Comparison of ENCODE assay signal across 8 mouse cellular contexts in the genomic region with DNA sequence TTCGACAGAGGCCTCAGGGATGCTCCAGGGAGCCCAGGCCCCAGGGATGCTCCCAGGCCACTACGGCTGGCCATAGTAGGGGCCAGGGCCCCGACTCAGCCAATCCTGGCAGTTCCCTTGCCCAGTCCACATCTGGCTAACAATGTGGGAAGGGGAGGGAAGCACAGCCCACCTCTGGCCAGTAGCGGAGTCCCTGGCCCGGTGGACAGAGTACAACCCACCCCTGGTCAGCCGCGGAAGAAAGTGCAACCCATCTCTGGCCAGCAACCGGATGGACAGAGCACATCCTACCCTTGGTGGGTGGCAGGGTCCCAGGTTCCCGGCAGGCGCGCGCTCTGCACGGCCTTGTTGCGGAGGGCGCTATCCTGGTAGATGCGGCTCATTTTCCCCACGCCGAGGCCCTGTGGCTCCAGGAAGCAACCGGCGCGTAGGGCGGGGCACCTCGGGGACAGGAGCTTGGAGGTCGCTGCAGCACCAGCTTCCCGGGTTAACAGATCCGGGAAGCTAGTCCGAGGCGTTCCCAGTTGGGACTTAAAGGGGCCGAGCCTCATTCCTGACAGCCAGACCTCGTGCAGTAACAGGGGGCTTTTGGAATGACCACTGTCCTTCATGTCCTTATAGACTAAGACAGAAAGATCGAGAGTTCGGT. TPM values are rescaled to one million over a fixed set of nuclear protein-coding genes. Genes with fewer than 3 reads are reported as not detected.
A peak's percentile ranks its signal among the peaks of the same experiment; 100 is the strongest.
DNase-seq lines count a peak whose midpoint lies in the region; ATAC-seq and TF ChIP-seq lines count a peak whose summit lies in the region.

A gene (minus strand): TSS at position 498 of the 649 bp plus-strand sequence.

- no peaks in the 10 kb centered on the region for H3K9me3 ChIP-seq in lung, embryonic 14.5 days (ENCODE audit: low read depth, low read length)

- TF ChIP-seq CTCF in lung, embryonic 14.5 days (IDR thresholded peaks at IDR 0.05; ENCODE audit: low read depth) = peak; percentile 3; the same call in 1 of the 2 replicates

- peak; percentile 29 to 42; a peak in 3 of 4 replicates for ATAC-seq in hematopoietic stem cell, adult 5-6 weeks (replicated peaks in 1 of 2; ENCODE audit: insufficient read depth in 1 of 2, low FRiP score in 2 of 2, low TSS enrichment in 1 of 2, low read depth in 1 of 2, poor library complexity in 2 of 2, severe bottlenecking in 2 of 2)
- ATAC-seq in lung, embryonic 14.5 days (ENCODE audit: insufficient read depth) = peak; percentile 86
- no peak for ATAC-seq in inflammation-experienced regulatory T-cells, adult 6 months

- H3K4me1 ChIP-seq in lung, embryonic 14.5 days (ENCODE audit: insufficient read depth) = peaks cover 9% of the 10 kb centered on the region; the same call in 1 of the 2 replicates

- peak within 1 kb of the TSS; percentile 50 for H3K4me3 ChIP-seq in lung, embryonic 14.5 days (ENCODE audit: low read depth, low read length)

- no peaks in the 10 kb centered on the region for H3K27me3 ChIP-seq in lung, embryonic 14.5 days (ENCODE audit: insufficient read depth, low read length)

- DNase-seq in WW6 (ENCODE audit: low read depth, low spot score) = peak; percentile 42
- DNase-seq in cerebellum, adult 9-10 months = peak; percentile 74
- peak in 1 of 2 experiments; percentile 53 for DNase-seq in frontal cortex, adult 2 months (ENCODE audit: extremely low spot score in 1 of 2, low spot score in 1 of 2)
- DNase-seq in layer of hippocampus, adult 8-10 months (ENCODE audit: low spot score in 2 of 2) = peak in 1 of 2 experiments; percentile 34
- peak; percentile 85 for DNase-seq in lung, embryonic 14.5 days
- DNase-seq in ovary, postnatal 14 days (ENCODE audit: low spot score) = peak; percentile 37

- peak within 1 kb of the TSS; percentile 64 for H3K4me2 ChIP-seq in lung, embryonic 14.5 days

- WGBS in lung, embryonic 14.5 days = 1% methylated on average over 32 of the region's 32 CpGs

- H3K9ac ChIP-seq in lung, embryonic 14.5 days = peak within 1 kb of the TSS; percentile 56

- peak within 1 kb of the TSS; percentile 77 for H3K27ac ChIP-seq in lung, embryonic 14.5 days (ENCODE audit: low read depth)

- H3K36me3 ChIP-seq in lung, embryonic 14.5 days (ENCODE audit: insufficient read depth) = no peaks in the 10 kb centered on the region

RNA-seq across cellular contexts. Expression of the gene that starts here (rescaled TPM):
- polyA plus RNA-seq in frontal cortex, adult 2 months (2012; rRNA removed) = 14.7 and 16.8 TPM in 2 replicates
- 0.35 and 1.1 TPM in 2 replicates for total RNA-seq in hematopoietic stem cell, adult 5-6 weeks (2017)
- 10 to 100 TPM; 12.5 to 17.1 (median 15.3) TPM for total RNA-seq in layer of hippocampus, adult 8-10 months (2022)
- 25.3 and 26.8 TPM in 2 replicates for polyA plus RNA-seq in lung, embryonic 14.5 days (2014; fragmentation: Nextera tagmentation; extraction: Ambion mirVana)
- under 1 TPM in 2 of 3 experiments, not detected in 1; 0.31 to 0.33 TPM for polyA plus RNA-seq in inflammation-experienced regulatory T-cells, adult 6 months (2017; shearing (Covaris generic))

Comparison
In these comparisons a context has a peak if more than half of its experiments do, and no peak if none do; other contexts are left out.
1. RNA of the gene that starts here (polyA plus RNA-seq): 25.3 to 26.8 TPM in lung, embryonic 14.5 days and 14.7 to 16.8 TPM in frontal cortex, adult 2 months; 0.31 to 0.33 TPM in inflammation-experienced regulatory T-cells, adult 6 months; every median in the first group is over 10 times any median in the second.